Mouse (Mus musculus): ENCODE measurements around the gene Tln1. TPM values are rescaled to one million over a fixed set of nuclear protein-coding genes. Genes with fewer than 3 reads are reported as not detected.
A peak's percentile ranks its signal among the peaks of the same experiment; 100 is the strongest.

The Tln1 gene
- polyA plus RNA-seq, 1 experiment from 2014 or later = 87.0 TPM

- DNase-seq (ENCODE audit: low spot score) = no peak
Measured at GRCm38 (mm10) chr4:43549055-43549454, 13.4 kb downstream of the Tln1 start.

- no peak for DNase-seq (ENCODE audit: low spot score)
Measured at GRCm38 (mm10) chr4:43547160-43547559, 15.3 kb downstream of the Tln1 start.

GRCm38 (mm10) chr4:43546375-43547047 lies 16.0 kb downstream of the Tln1 start:
- DNase-seq (ENCODE audit: low spot score) = no peak

- no peak for DNase-seq (ENCODE audit: low spot score)
Measured at GRCm38 (mm10) chr4:43542044-43542443, 20.4 kb downstream of the Tln1 start.

- no peak for DNase-seq (ENCODE audit: low spot score)
Measured at GRCm38 (mm10) chr4:43536031-43536430, 26.5 kb downstream of the Tln1 start.

GRCm38 (mm10) chr4:43535628-43536027 lies 26.9 kb downstream of the Tln1 start:
- DNase-seq (ENCODE audit: low spot score) = no peak

- no peak for DNase-seq (ENCODE audit: low spot score)
Measured at GRCm38 (mm10) chr4:43533270-43533669, 29.2 kb downstream of the Tln1 start.

GRCm38 (mm10) chr4:43530581-43530980 lies 31.9 kb downstream of the Tln1 start:
- peak; percentile 75 for DNase-seq (ENCODE audit: low spot score)

GRCm38 (mm10) chr4:43530081-43530501 lies 32.4 kb downstream of the Tln1 start:
- DNase-seq (ENCODE audit: low spot score) = no peak

- DNase-seq (ENCODE audit: low spot score) = peak; percentile 48
Measured at GRCm38 (mm10) chr4:43528487-43528886, 34.0 kb downstream of the Tln1 start.

- DNase-seq (ENCODE audit: low spot score) = peak; percentile 27
Measured at GRCm38 (mm10) chr4:43527880-43528279, 34.6 kb downstream of the Tln1 start.

- peak; percentile 87 for DNase-seq (ENCODE audit: low spot score)
Measured at GRCm38 (mm10) chr4:43519956-43520355, 42.5 kb downstream of the Tln1 start.

GRCm38 (mm10) chr4:43519551-43519950 lies 42.9 kb downstream of the Tln1 start:
- DNase-seq (ENCODE audit: low spot score) = no peak

- DNase-seq (ENCODE audit: low spot score) = no peak
Measured at GRCm38 (mm10) chr4:43515764-43516708, 46.5 kb downstream of the Tln1 start.

- no peak for DNase-seq (ENCODE audit: low spot score)
Measured at GRCm38 (mm10) chr4:43513791-43514190, 48.7 kb downstream of the Tln1 start.

- no peak for DNase-seq (ENCODE audit: low spot score)
Measured at GRCm38 (mm10) chr4:43513300-43513699, 49.2 kb downstream of the Tln1 start.

GRCm38 (mm10) chr4:43512653-43513052 lies 49.8 kb downstream of the Tln1 start:
- DNase-seq (ENCODE audit: low spot score) = no peak

- no peak for DNase-seq (ENCODE audit: low spot score)
Measured at GRCm38 (mm10) chr4:43511675-43512454, 50.6 kb downstream of the Tln1 start.

GRCm38 (mm10) chr4:43509109-43509508 lies 53.4 kb downstream of the Tln1 start:
- DNase-seq (ENCODE audit: low spot score) = no peak

GRCm38 (mm10) chr4:43508666-43508997 lies 53.9 kb downstream of the Tln1 start:
- DNase-seq (ENCODE audit: low spot score) = peak; percentile 80

GRCm38 (mm10) chr4:43507938-43508665 lies 54.4 kb downstream of the Tln1 start:
- no peak for DNase-seq (ENCODE audit: low spot score)

All from thymus, postnatal 0 days (tissue).